Mouse (Mus musculus): Measurements from ENCODE around the gene Rab10. TPM values are rescaled to one million over a fixed set of nuclear protein-coding genes. Genes with fewer than 3 reads are reported as not detected.
A peak's percentile ranks its signal among the peaks of the same experiment; 100 is the strongest.

The Rab10 gene
- polyA plus RNA-seq, 1 experiment = 108 TPM

- Histone ChIP-seq H3K4me3 (ENCODE audit: insufficient read depth, low read length) (no peak overlapping the region), H3K27ac (ENCODE audit: insufficient read depth, low read length) (no peak overlapping the region)
These were observed 54.3 kb downstream of the Rab10 start for GRCm38 (mm10) chr12:3255435-3255834.

GRCm38 (mm10) chr12:3253591-3253990 is 56.2 kb downstream of the Rab10 start:
- no peak overlapping the region for H3K27ac ChIP-seq (ENCODE audit: insufficient read depth, low read length)
- no peak overlapping the region for H3K4me3 ChIP-seq (ENCODE audit: insufficient read depth, low read length)
- H3K4me1 ChIP-seq (ENCODE audit: control insufficient read depth, insufficient read depth, low read length) = no peaks in the 10 kb centered on the region; the same call in 1 of the 2 replicates
- TF ChIP-seq POLR2A (IDR thresholded peaks at IDR 0.05; ENCODE audit: extremely low read depth, insufficient read depth, low read length) (no peak), CTCF (IDR thresholded peaks at IDR 0.05; ENCODE audit: extremely low read depth, insufficient read depth, low read length) (no peak)

More at GRCm38 (mm10) chr12:3255435-3255834, 54.3 kb downstream of the Rab10 start:
- no peak for TF ChIP-seq CTCF (IDR thresholded peaks at IDR 0.05; ENCODE audit: extremely low read depth, insufficient read depth, low read length)
- no peak for TF ChIP-seq POLR2A (IDR thresholded peaks at IDR 0.05; ENCODE audit: extremely low read depth, insufficient read depth, low read length)
- H3K4me1 ChIP-seq (ENCODE audit: control insufficient read depth, insufficient read depth, low read length) = no peaks in the 10 kb centered on the region; the same call in 1 of the 2 replicates

GRCm38 (mm10) chr12:3246091-3246490 is 63.7 kb downstream of the Rab10 start:
- TF ChIP-seq POLR2A (IDR thresholded peaks at IDR 0.05; ENCODE audit: extremely low read depth, insufficient read depth, low read length) (no peak), CTCF (IDR thresholded peaks at IDR 0.05; ENCODE audit: extremely low read depth, insufficient read depth, low read length) (no peak)
- H3K4me1 ChIP-seq (ENCODE audit: control insufficient read depth, insufficient read depth, low read length) = no peaks in the 10 kb centered on the region
- H3K27ac ChIP-seq (ENCODE audit: insufficient read depth, low read length) = no peak overlapping the region
- H3K4me3 ChIP-seq (ENCODE audit: insufficient read depth, low read length) = no peak overlapping the region

DNA sequence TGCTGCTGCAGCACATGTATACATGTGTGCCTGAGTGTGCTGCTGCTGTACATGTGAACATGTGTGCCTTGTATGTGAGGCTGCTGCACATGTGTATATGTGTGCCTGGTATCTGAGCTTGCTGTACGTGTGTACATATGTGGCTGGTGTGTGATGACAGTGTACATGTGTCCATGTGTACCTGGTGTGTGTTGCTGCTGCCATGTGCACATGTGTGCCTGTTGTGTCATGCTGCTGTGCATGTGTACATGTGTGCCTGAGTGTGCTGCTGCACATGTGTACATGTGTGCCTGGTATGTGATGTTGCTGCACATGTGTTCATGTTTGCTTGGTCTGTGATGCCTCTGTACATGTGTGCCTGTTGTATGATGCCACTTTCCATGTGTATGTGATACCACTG is 70.2 kb downstream of the Rab10 start:
- TF ChIP-seq CTCF (IDR thresholded peaks at IDR 0.05; ENCODE audit: extremely low read depth, insufficient read depth, low read length) = no peak
- no peak for TF ChIP-seq POLR2A (IDR thresholded peaks at IDR 0.05; ENCODE audit: extremely low read depth, insufficient read depth, low read length)
- no peak overlapping the region for H3K4me3 ChIP-seq (ENCODE audit: insufficient read depth, low read length)
- peaks cover 4% of the 10 kb centered on the region for H3K4me1 ChIP-seq (ENCODE audit: control insufficient read depth, insufficient read depth, low read length)
- H3K27ac ChIP-seq (ENCODE audit: insufficient read depth, low read length) = no peak overlapping the region

DNA sequence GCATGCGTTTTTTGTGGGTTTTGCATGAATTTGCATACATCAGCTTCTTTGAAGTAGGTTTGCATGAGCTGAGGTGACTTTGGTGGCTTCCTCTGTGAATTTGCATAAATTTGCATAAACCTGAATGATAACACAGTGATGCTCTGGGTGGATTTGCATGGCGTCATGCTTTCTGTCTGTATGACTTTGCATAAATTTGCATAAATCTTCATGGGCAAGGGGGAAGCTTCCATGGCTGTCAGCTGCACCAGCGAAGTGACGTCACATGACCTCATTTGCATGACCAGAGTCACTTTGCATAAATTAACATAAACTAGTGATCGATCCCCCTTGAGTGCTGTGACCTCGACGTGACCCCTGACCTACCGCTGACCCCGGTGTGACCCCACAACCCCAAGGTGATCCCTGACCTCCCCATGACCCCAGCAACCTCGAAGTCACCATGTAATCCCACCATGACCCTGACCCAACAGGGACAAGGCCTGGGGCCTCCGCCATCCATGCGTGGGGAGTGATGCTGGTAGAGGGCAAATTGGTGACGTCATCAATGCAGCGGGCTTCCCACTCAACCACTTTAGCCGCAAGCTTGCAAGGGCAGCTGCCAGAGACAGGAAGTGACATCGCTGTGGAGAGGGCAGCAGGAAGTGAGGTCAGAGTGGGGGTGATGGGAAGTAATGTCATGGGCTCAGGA is 71.3 kb downstream of the Rab10 start:
- Histone ChIP-seq H3K4me3 (ENCODE audit: insufficient read depth, low read length) (no peak overlapping the region), H3K27ac (ENCODE audit: insufficient read depth, low read length) (no peak overlapping the region), H3K4me1 (ENCODE audit: control insufficient read depth, insufficient read depth, low read length) (peaks cover 4% of the 10 kb centered on the region)
- TF ChIP-seq CTCF (IDR thresholded peaks at IDR 0.05; ENCODE audit: extremely low read depth, insufficient read depth, low read length) (no peak), POLR2A (IDR thresholded peaks at IDR 0.05; ENCODE audit: extremely low read depth, insufficient read depth, low read length) (no peak)

DNA sequence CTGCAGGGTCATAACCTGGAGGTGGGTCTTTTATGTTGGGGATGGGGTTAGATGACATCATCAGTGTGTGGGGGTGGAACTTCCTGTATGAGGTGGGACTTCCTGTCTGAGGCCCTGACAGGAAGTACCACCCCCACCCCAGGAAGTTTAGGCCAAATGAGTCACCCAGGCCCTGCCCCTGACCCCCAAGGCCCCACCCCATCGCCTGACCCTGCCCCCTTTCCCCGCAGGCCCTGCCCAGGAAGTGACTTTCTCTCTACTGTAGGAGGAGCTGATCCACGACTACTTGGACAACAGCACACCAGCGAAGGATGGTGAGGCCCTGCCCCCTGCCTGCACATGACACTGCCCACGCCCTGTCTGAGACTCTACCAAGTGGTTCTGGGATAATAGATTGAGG is 72.0 kb downstream of the Rab10 start:
- TF ChIP-seq POLR2A (IDR thresholded peaks at IDR 0.05; ENCODE audit: extremely low read depth, insufficient read depth, low read length) = no peak
- no peak for TF ChIP-seq CTCF (IDR thresholded peaks at IDR 0.05; ENCODE audit: extremely low read depth, insufficient read depth, low read length)
- H3K27ac ChIP-seq (ENCODE audit: insufficient read depth, low read length) = no peak overlapping the region
- H3K4me3 ChIP-seq (ENCODE audit: insufficient read depth, low read length) = no peak overlapping the region
- peaks cover 4% of the 10 kb centered on the region for H3K4me1 ChIP-seq (ENCODE audit: control insufficient read depth, insufficient read depth, low read length)

DNA sequence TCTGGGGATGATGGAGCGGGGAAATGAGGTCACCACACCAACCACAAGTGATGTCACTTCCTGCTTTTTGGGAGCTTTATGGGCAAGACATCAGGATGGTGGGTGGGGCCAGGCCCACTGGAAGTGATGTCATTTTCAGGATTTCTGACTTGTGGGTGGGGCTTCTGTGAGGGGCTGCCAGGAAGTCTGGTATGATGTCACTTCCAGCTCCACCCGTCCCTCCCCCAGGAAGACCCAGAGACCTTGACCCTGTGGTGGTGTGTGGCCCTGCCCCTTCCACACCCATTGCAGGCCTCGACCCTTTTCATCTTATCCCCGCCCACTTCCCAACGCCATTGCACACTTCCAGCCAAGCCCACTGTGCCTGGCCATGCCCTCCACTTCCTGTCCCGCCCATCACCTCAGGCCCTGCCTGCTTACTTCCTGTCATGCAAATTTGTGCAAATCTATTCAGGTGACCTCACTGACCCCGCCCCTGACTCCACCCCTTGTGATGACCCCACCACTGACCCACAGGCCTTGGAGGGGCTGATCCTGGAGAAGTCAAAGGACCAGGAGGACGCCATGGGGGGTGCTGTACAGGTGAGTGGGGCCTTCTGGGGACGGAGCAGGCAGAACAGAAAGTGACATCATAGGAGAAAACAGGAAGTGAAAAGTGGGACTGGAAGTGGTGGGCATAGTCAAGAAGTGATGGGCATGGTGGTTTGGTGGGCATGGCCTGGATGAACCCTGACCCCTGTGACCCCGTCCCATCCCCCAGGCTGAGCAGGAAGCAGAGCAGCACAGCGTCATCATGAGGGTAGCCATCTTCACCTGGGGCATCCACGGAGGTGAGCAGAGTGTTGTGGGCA is 72.7 kb downstream of the Rab10 start:
- Histone ChIP-seq H3K27ac (ENCODE audit: insufficient read depth, low read length) (no peak overlapping the region), H3K4me1 (ENCODE audit: control insufficient read depth, insufficient read depth, low read length) (peaks cover 4% of the 10 kb centered on the region), H3K4me3 (ENCODE audit: insufficient read depth, low read length) (no peak overlapping the region)
- TF ChIP-seq CTCF (IDR thresholded peaks at IDR 0.05; ENCODE audit: extremely low read depth, insufficient read depth, low read length) = no peak
- no peak for TF ChIP-seq POLR2A (IDR thresholded peaks at IDR 0.05; ENCODE audit: extremely low read depth, insufficient read depth, low read length)

DNA sequence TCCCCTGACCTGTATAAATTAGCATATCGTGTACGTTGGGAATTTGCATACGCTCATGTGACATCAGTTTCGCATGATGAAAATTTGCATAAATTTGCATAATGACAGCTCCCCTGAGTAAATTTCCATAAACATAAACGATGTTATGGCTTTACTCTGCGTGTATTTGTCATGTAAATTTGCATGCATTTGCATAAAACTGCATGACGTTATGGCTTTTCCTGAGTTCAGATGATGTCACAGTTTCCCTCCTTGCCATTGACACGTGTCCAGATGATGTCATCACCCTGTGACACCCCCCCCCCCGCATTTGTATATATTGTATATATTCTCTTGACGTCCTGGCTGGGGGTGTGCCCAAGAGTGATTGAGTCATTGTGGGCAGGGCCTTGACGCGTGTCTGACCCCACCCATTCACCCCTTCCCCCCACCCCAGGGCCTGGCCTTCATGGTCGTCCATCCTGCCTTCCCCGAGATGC is 73.6 kb downstream of the Rab10 start:
- no peak for TF ChIP-seq POLR2A (IDR thresholded peaks at IDR 0.05; ENCODE audit: extremely low read depth, insufficient read depth, low read length)
- TF ChIP-seq CTCF (IDR thresholded peaks at IDR 0.05; ENCODE audit: extremely low read depth, insufficient read depth, low read length) = no peak
- Histone ChIP-seq H3K4me1 (ENCODE audit: control insufficient read depth, insufficient read depth, low read length) (peaks cover 4% of the 10 kb centered on the region), H3K27ac (ENCODE audit: insufficient read depth, low read length) (peak overlapping the region; percentile 99), H3K4me3 (ENCODE audit: insufficient read depth, low read length) (peak overlapping the region; percentile 94)

GRCm38 (mm10) chr12:3235646-3236161 is 74.1 kb downstream of the Rab10 start:
- Histone ChIP-seq H3K27ac (ENCODE audit: insufficient read depth, low read length) (peak overlapping the region; percentile 99), H3K4me3 (ENCODE audit: insufficient read depth, low read length) (peak overlapping the region; percentile 94), H3K4me1 (ENCODE audit: control insufficient read depth, insufficient read depth, low read length) (peaks cover 4% of the 10 kb centered on the region)
- TF ChIP-seq CTCF (IDR thresholded peaks at IDR 0.05; ENCODE audit: extremely low read depth, insufficient read depth, low read length) (peak; percentile 68), POLR2A (IDR thresholded peaks at IDR 0.05; ENCODE audit: extremely low read depth, insufficient read depth, low read length) (0 out of 2 replicates have a peak, but pooled peaks have one; percentile 34)

Data from cortical plate, adult 2 months (tissue).